Comparison of ENCODE assay signal across 11 mouse cellular contexts in the genomic region with DNA sequence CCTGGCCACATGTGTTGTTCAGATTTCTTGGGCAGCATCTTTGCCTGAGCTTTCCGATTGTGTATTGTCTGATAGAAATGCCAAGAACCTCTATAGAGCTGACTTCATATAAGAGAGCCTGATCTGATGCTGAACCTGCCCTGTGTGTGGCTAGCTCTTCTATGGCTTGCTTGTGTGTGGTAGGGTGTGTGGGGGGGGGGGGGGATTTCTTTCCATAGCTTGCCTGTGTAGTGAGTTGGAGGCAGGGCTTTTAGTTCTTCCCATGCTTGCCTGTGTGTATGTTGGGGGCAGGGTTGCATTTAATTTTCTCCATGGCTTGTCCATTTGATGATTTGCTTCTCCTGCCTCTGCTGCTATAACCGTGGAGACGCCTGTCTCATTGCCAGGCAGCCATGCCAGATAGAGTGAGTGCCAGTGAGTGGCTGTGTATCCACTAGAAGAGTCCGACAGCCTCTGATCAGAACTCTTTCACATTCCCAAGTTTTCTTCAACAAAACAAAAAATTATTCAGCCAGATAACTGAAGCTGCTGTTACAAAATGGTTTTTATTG. TPM values are rescaled to one million over a fixed set of nuclear protein-coding genes. Genes with fewer than 3 reads are reported as not detected.
DNase-seq lines count a peak whose midpoint lies in the region; ATAC-seq lines count a peak whose summit lies in the region.
"Had no signal": no experiment of that assay in that cellular context is flagged by ENCODE, and none has a peak within 500 bp of the region (broad histone marks: within the 10 kb centered on the region; RNA-seq: fewer than 3 reads in every experiment).

No protein-coding gene starts in this region.

- WGBS in hindbrain, embryonic 13.5 days = 80% methylated on average over 4 of the region's 4 CpGs
- whole genome bisulfite sequencing in hindbrain, embryonic 10.5 days = 91% methylated on average over 4 of the region's 4 CpGs
- WGBS in stomach, embryonic 16.5 days = 70% methylated on average over 4 of the region's 4 CpGs

- H3K9me3 ChIP-seq in hindbrain, embryonic 13.5 days = no peaks in the 10 kb centered on the region
- no peaks in the 10 kb centered on the region for H3K9me3 ChIP-seq in hindbrain, embryonic 10.5 days
- H3K9me3 ChIP-seq in stomach, embryonic 16.5 days (replicated peaks; ENCODE audit: control insufficient read depth, low read length) = no peaks in the 10 kb centered on the region

- ATAC-seq in hindbrain, embryonic 13.5 days (ENCODE audit: low FRiP score) = no peak
- ATAC-seq in stomach, embryonic 16.5 days (ENCODE audit: insufficient read depth, low FRiP score) = no peak
- ATAC-seq in CD4-positive, CD25-positive, alpha-beta regulatory T cell, adult 4 months = no peak

- no peaks in the 10 kb centered on the region for H3K27me3 ChIP-seq in hindbrain, embryonic 13.5 days
- H3K27me3 ChIP-seq in hindbrain, embryonic 10.5 days (ENCODE audit: insufficient read depth, poor library complexity, severe bottlenecking) = no peaks in the 10 kb centered on the region
- H3K27me3 ChIP-seq in stomach, embryonic 16.5 days (ENCODE audit: control insufficient read depth, insufficient read depth, low read length) = no peaks in the 10 kb centered on the region

- H3K36me3 ChIP-seq in hindbrain, embryonic 13.5 days = peaks cover 70% of the 10 kb centered on the region
- H3K36me3 ChIP-seq in hindbrain, embryonic 10.5 days = peaks cover 98% of the 10 kb centered on the region
- peaks cover 16% of the 10 kb centered on the region for H3K36me3 ChIP-seq in stomach, embryonic 16.5 days (ENCODE audit: control insufficient read depth, insufficient read depth, low read length)

- H3K4me3 ChIP-seq in hindbrain, embryonic 13.5 days = no peak overlapping the region
- H3K4me3 ChIP-seq in hindbrain, embryonic 10.5 days = no peak overlapping the region
- no peak overlapping the region for H3K4me3 ChIP-seq in stomach, embryonic 16.5 days (replicated peaks; ENCODE audit: low read length)

- H3K4me1 ChIP-seq in hindbrain, embryonic 13.5 days (replicated peaks) = peaks cover 7% of the 10 kb centered on the region; the same call in 1 of the 2 replicates
- no peaks in the 10 kb centered on the region for H3K4me1 ChIP-seq in hindbrain, embryonic 10.5 days (replicated peaks)
- peaks cover 12% of the 10 kb centered on the region for H3K4me1 ChIP-seq in stomach, embryonic 16.5 days (ENCODE audit: control insufficient read depth, insufficient read depth, low read length)

- no peak overlapping the region for H3K4me2 ChIP-seq in hindbrain, embryonic 13.5 days
- H3K4me2 ChIP-seq in stomach, embryonic 16.5 days (ENCODE audit: low read depth, low read length) = no peak overlapping the region

- peak; percentile 78 to 79 for DNase-seq in cerebellum, postnatal 14 days
- no peak for DNase-seq in cerebellum, adult 11-12 months
- DNase-seq in hindbrain, embryonic 10.5 days (ENCODE audit: low spot score) = no peak
- peak; percentile 43 for DNase-seq in urinary bladder, postnatal 14 days (ENCODE audit: low spot score)
- DNase-seq in urinary bladder, postnatal 25 days (ENCODE audit: low spot score) = no peak
- DNase-seq: adrenal gland, postnatal 25 days; cerebellum, adult 9-10 months; kidney, adult 8-10 months had no signal

- H3K27ac ChIP-seq in hindbrain, embryonic 13.5 days = peak overlapping the region; percentile 40
- H3K27ac ChIP-seq in hindbrain, embryonic 10.5 days = no peak overlapping the region
- peak overlapping the region; percentile 60 for H3K27ac ChIP-seq in stomach, embryonic 16.5 days (ENCODE audit: low read length)

- no peak overlapping the region for H3K9ac ChIP-seq in hindbrain, embryonic 13.5 days
- no peak overlapping the region for H3K9ac ChIP-seq in stomach, embryonic 16.5 days (ENCODE audit: low read length)

RNA-seq across cellular contexts. Expression of a gene that starts 28.4 kb away (rescaled TPM):
- 0.43 and 0.58 TPM in 2 replicates for polyA plus RNA-seq in hindbrain, embryonic 13.5 days (2015; fragmentation: Nextera tagmentation; extraction: Ambion mirVana)
- 0.44 and 0.60 TPM in 2 replicates for polyA plus RNA-seq in hindbrain, embryonic 10.5 days (2016; fragmentation: Nextera tagmentation; extraction: Ambion mirVana)
- polyA plus RNA-seq in stomach, embryonic 16.5 days (2015; fragmentation: Nextera tagmentation; extraction: Ambion mirVana) = 0.43 and 0.50 TPM in 2 replicates
- polyA plus RNA-seq in CD4-positive, CD25-positive, alpha-beta regulatory T cell, adult 4 months (2017; shearing (Covaris generic)) = not detected

RNA-seq across cellular contexts. Expression of a gene that starts 29.0 kb away (rescaled TPM):
- 203 and 208 TPM in 2 replicates for polyA plus RNA-seq in hindbrain, embryonic 13.5 days (2015; fragmentation: Nextera tagmentation; extraction: Ambion mirVana)
- polyA plus RNA-seq in hindbrain, embryonic 10.5 days (2016; fragmentation: Nextera tagmentation; extraction: Ambion mirVana) = 273 and 275 TPM in 2 replicates
- polyA plus RNA-seq in stomach, embryonic 16.5 days (2015; fragmentation: Nextera tagmentation; extraction: Ambion mirVana) = 341 and 347 TPM in 2 replicates
- 100 to 1,000 TPM; 208 to 271 TPM for polyA plus RNA-seq in CD4-positive, CD25-positive, alpha-beta regulatory T cell, adult 4 months (2017; shearing (Covaris generic))

RNA-seq across cellular contexts. Expression of a gene that starts 39.5 kb away (rescaled TPM):
- 0.48 and 1.1 TPM in 2 replicates for polyA plus RNA-seq in hindbrain, embryonic 13.5 days (2015; fragmentation: Nextera tagmentation; extraction: Ambion mirVana)
- polyA plus RNA-seq in hindbrain, embryonic 10.5 days (2016; fragmentation: Nextera tagmentation; extraction: Ambion mirVana) = not detected in 2 replicates
- 0.30 and 0.51 TPM in 2 replicates for polyA plus RNA-seq in stomach, embryonic 16.5 days (2015; fragmentation: Nextera tagmentation; extraction: Ambion mirVana)
- not detected for polyA plus RNA-seq in CD4-positive, CD25-positive, alpha-beta regulatory T cell, adult 4 months (2017; shearing (Covaris generic))

RNA-seq across cellular contexts. Expression of a gene that starts 59.6 kb away (rescaled TPM):
- 91.7 and 95.8 TPM in 2 replicates for polyA plus RNA-seq in hindbrain, embryonic 13.5 days (2015; fragmentation: Nextera tagmentation; extraction: Ambion mirVana)
- polyA plus RNA-seq in hindbrain, embryonic 10.5 days (2016; fragmentation: Nextera tagmentation; extraction: Ambion mirVana) = 67.0 and 85.8 TPM in 2 replicates
- 76.3 and 78.0 TPM in 2 replicates for polyA plus RNA-seq in stomach, embryonic 16.5 days (2015; fragmentation: Nextera tagmentation; extraction: Ambion mirVana)
- polyA plus RNA-seq in CD4-positive, CD25-positive, alpha-beta regulatory T cell, adult 4 months (2017; shearing (Covaris generic)) = 10 to 100 TPM; 41.4 to 59.3 TPM

Comparison
In these comparisons a context has a peak if more than half of its experiments do, and no peak if none do; other contexts are left out.
1. DNase-seq: peak in cerebellum, postnatal 14 days (2 of 2) and urinary bladder, postnatal 14 days (single experiment); none in cerebellum, adult 11-12 months (single experiment), hindbrain, embryonic 10.5 days (single experiment) and urinary bladder, postnatal 25 days (single experiment).